Mouse (Mus musculus) kidney, embryonic 14.5 days (tissue): ENCODE results near the gene Alox12b. TPM values are rescaled to one million over a fixed set of nuclear protein-coding genes. Genes with fewer than 3 reads are reported as not detected.

Experiments
- ATAC-seq: fragments of 200-750 bp; cut with Nextera tagmentation; 2 replicates; pipeline ENCODE4 v1.8.0; 2017; ENCODE audit warnings: moderate number of reproducible peaks, mild to moderate bottlenecking, moderate TSS enrichment, moderate library complexity; ENCODE audit not compliant: low FRiP score, low TSS enrichment
- H3K27ac ChIP-seq: fragments of 300-500 bp; sonication (generic); 2 replicates; pipeline ENCODE4 v1.5.1; 2014; ENCODE audit warnings: low read depth, mild to moderate bottlenecking, low read length, moderate library complexity, mixed read lengths
- H3K27me3 ChIP-seq: fragments of 300-500 bp; sonication (generic); 2 replicates; pipeline ENCODE4 v1.6.1; 2014; ENCODE audit warnings: mild to moderate bottlenecking, low read length; ENCODE audit not compliant: control insufficient read depth, insufficient read depth
- H3K36me3 ChIP-seq: fragments of 300-500 bp; sonication (generic); 2 replicates; pipeline ENCODE4 v1.6.1; 2014; ENCODE audit warnings: low read length, mixed read lengths; ENCODE audit not compliant: control insufficient read depth, insufficient read depth
- H3K4me1 ChIP-seq: fragments of 300-500 bp; sonication (generic); 2 replicates; pipeline ENCODE4 v1.6.1; 2014; ENCODE audit warnings: low read length, mixed read lengths; ENCODE audit not compliant: control insufficient read depth, insufficient read depth
- H3K4me2 ChIP-seq: fragments of 300-500 bp; sonication (generic); replicated peaks from 2 replicates; pipeline ENCODE4 v1.6.1; 2014; ENCODE audit warnings: low read depth, mild to moderate bottlenecking, low read length
- H3K4me3 ChIP-seq: fragments of 300-500 bp; sonication (generic); 2 replicates; pipeline ENCODE4 v1.5.1; 2014; ENCODE audit warnings: mild to moderate bottlenecking, low read length
- H3K9ac ChIP-seq: fragments of 300-500 bp; sonication (generic); 2 replicates; pipeline ENCODE4 v1.6.1; 2014; ENCODE audit warnings: low read depth, mild to moderate bottlenecking, low read length, moderate library complexity
- H3K9me3 ChIP-seq: fragments of 300-500 bp; sonication (generic); 2 replicates; pipeline ENCODE4 v1.6.1; 2016; ENCODE audit warnings: low read length; ENCODE audit not compliant: control insufficient read depth
- WGBS: fragments of 180-500 bp; shearing (Covaris S2); extraction: QIAGEN DNeasy Blood & Tissue Kit; methylation state at CpG from one replicate; pipeline ENCODE4 v1.1.7; 2014; 5-methylcytosine and 5-hydroxymethylcytosine counted together
- polyA plus RNA-seq: library from polyadenylated mRNA; unstranded; fragments of >200 nt; fragmentation: Nextera tagmentation; extraction: Ambion mirVana; gene quantifications from 2 replicates; pipeline ENCODE4 v1.2.1, GENCODE M21; 2014

Gene Alox12b
- polyA plus RNA-seq, 1 experiment from 2014 or later: 0.28 TPM

GRCm38 (mm10) chr11:69197743-69198142, 41.0 kb downstream of the Alox12b start, which contains the start of gene Alox8:
Alox8 (minus strand) TSS chr11:69197843.
- H3K27me3 ChIP-seq: peaks cover 29% of the 10 kb centered on the region
- peak within 1 kb of the TSS; percentile 24; the same call in 1 of the 2 replicates for H3K4me3 ChIP-seq
- H3K4me2 ChIP-seq: peak within 1 kb of the TSS; percentile 33
- H3K4me1 ChIP-seq: no peaks in the 10 kb centered on the region
- no peak for ATAC-seq
- no peaks in the 10 kb centered on the region for H3K36me3 ChIP-seq
- WGBS: 27% methylated on average over 6 of the region's 6 CpGs
- peak within 1 kb of the TSS; percentile 23; the same call in 1 of the 2 replicates for H3K9ac ChIP-seq
- no peak within 1 kb of the TSS for H3K27ac ChIP-seq
- H3K9me3 ChIP-seq: no peaks in the 10 kb centered on the region

GRCm38 (mm10) chr11:69199251-69199650, 42.5 kb downstream of the Alox12b start:
- no peaks in the 10 kb centered on the region for H3K4me1 ChIP-seq
- H3K9me3 ChIP-seq: no peaks in the 10 kb centered on the region
- H3K4me2 ChIP-seq: no peak overlapping the region
- H3K4me3 ChIP-seq: no peak overlapping the region
- no peak overlapping the region for H3K27ac ChIP-seq
- WGBS: 94% methylated on average over 1 of the region's 1 CpGs
- H3K36me3 ChIP-seq: no peaks in the 10 kb centered on the region
- ATAC-seq: no peak
- no peak overlapping the region for H3K9ac ChIP-seq
- peaks cover 29% of the 10 kb centered on the region for H3K27me3 ChIP-seq

- ATAC-seq: no peak
- H3K27me3 ChIP-seq: peaks cover 29% of the 10 kb centered on the region
Observed at GRCm38 (mm10) chr11:69200231-69200630, 43.4 kb downstream of the Alox12b start.

DNA sequence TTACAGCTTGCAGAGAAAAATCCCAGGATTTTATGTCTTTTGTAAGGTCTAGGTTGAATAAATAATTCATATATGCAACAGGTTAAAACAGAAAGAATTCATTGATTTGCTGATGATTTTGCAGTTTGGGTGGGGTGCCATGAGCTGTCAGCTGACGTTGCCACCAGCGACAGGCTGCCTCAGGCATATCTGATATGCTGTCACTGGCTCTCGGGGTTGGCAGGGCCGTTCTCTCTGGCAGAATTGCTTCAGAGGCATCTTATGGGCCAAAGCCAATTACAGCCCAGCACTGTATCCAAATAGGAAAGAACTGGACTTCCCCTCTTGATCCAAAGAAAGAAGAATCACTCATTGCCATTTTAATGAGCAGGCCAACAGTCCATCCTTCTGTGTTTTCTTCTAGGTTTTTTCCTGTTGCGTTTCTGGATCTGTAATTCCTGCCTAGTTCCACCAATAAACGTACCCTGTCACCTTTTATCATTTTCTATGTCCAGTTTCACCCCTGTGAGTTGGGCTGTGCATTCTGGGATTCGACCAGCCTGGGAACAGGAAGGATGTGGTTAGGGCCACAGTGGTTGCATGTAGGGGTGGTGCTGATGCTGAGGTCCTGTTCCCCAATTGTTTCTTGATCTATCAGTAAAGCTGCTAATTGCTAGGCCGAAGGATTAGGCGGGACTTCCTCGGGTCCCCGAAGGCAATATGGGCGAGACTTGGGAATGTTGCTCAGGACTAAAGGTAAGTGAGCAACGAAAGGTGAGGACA, 45.9 kb downstream of the Alox12b start:
- WGBS: 80% methylated on average over 13 of the region's 13 CpGs
- no peaks in the 10 kb centered on the region for H3K9me3 ChIP-seq
- no peak overlapping the region for H3K4me2 ChIP-seq
- H3K4me3 ChIP-seq: no peak overlapping the region
- no peak for ATAC-seq
- H3K9ac ChIP-seq: no peak overlapping the region
- H3K27me3 ChIP-seq: peaks cover 7% of the 10 kb centered on the region
- no peaks in the 10 kb centered on the region for H3K36me3 ChIP-seq
- no peaks in the 10 kb centered on the region for H3K4me1 ChIP-seq
- no peak overlapping the region for H3K27ac ChIP-seq

More at GRCm38 (mm10) chr11:69200231-69200630, 43.4 kb downstream of the Alox12b start:
- H3K9me3 ChIP-seq: no peaks in the 10 kb centered on the region
- H3K4me3 ChIP-seq: no peak overlapping the region
- no peaks in the 10 kb centered on the region for H3K36me3 ChIP-seq
- no peak overlapping the region for H3K9ac ChIP-seq
- 67% methylated on average over 6 of the region's 6 CpGs for WGBS
- no peak overlapping the region for H3K27ac ChIP-seq
- H3K4me2 ChIP-seq: no peak overlapping the region
- no peaks in the 10 kb centered on the region for H3K4me1 ChIP-seq

- Histone ChIP-seq H3K4me2 (peak overlapping the region; percentile 28; the same call in 1 of the 2 replicates), H3K4me1 (no peaks in the 10 kb centered on the region), H3K27ac (no peak overlapping the region), H3K4me3 (peak overlapping the region; percentile 17; the same call in 1 of the 2 replicates), H3K36me3 (no peaks in the 10 kb centered on the region), H3K9ac (0 out of 2 replicates have a peak overlapping the region, but pooled peaks have one; percentile 28), H3K9me3 (no peaks in the 10 kb centered on the region), H3K27me3 (no peaks in the 10 kb centered on the region)
- WGBS: 11% methylated on average over 2 of the region's 2 CpGs
- ATAC-seq: no peak
Observed at GRCm38 (mm10) chr11:69211431-69211830, 54.6 kb downstream of the Alox12b start.

DNA sequence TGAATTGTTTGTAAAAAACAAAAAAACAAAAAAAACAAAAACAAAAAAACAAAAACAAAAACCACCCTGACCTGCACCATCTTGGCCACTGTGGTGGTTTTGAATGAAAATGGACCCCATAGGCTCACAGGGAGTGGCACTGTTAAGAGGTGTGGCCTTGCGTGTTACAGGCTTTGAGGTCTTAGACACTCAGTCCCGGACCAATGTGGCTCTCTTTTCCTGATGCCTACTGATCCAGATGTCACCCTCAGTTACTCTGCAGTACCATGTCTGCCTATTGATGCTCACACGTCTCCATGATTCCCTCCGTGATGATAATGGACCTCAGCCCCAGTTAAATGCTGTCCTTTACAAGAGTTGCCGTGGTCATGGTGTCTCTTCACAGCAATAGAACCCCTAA, 60.6 kb downstream of the Alox12b start:
- 87% methylated on average over 5 of the region's 5 CpGs for WGBS
- no peak overlapping the region for H3K4me3 ChIP-seq
- no peak overlapping the region for H3K9ac ChIP-seq
- no peak overlapping the region for H3K27ac ChIP-seq
- no peaks in the 10 kb centered on the region for H3K27me3 ChIP-seq
- H3K9me3 ChIP-seq: no peaks in the 10 kb centered on the region
- no peak overlapping the region for H3K4me2 ChIP-seq
- no peaks in the 10 kb centered on the region for H3K36me3 ChIP-seq
- no peak for ATAC-seq
- no peaks in the 10 kb centered on the region for H3K4me1 ChIP-seq

DNA sequence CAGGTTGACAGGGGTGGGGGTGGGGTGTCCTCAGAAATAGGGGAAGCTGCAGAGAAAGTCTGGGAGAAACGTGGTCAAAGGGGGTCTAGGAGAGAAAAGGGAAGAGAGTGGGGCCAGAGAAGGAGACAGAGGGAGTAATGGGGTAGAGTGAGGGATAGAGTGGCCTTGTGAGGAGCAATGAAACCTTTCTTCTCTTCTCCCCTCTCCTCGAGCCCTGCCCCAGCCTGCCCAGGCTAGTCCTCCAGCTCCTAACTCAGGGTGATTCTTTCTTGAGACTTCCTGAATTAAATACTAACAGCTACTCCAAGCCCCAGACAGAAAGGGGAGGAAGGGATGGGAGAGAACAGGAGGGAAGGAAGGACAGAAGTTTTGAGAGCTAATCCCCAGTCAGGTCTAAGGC, 61.9 kb downstream of the Alox12b start:
- no peak overlapping the region for H3K9ac ChIP-seq
- WGBS: 76% methylated on average over 2 of the region's 2 CpGs
- no peaks in the 10 kb centered on the region for H3K4me1 ChIP-seq
- no peaks in the 10 kb centered on the region for H3K27me3 ChIP-seq
- no peak overlapping the region for H3K4me3 ChIP-seq
- ATAC-seq: no peak
- no peaks in the 10 kb centered on the region for H3K9me3 ChIP-seq
- no peaks in the 10 kb centered on the region for H3K36me3 ChIP-seq
- H3K4me2 ChIP-seq: no peak overlapping the region
- no peak overlapping the region for H3K27ac ChIP-seq

Other genes with a start within 250 kb of the Alox12b start
- gene Odf4, start 229.9 kb upstream of the Alox12b start, polyA plus RNA-seq: not detected in 2 replicates
- gene Arhgef15, start 199.5 kb upstream of the Alox12b start, polyA plus RNA-seq: 10.2 and 15.9 TPM in 2 replicates
- 3.4 and 4.5 TPM in 2 replicates for gene Slc25a35, start 188.9 kb upstream of the Alox12b start, polyA plus RNA-seq
- gene Rangrf, start 181.8 kb upstream of the Alox12b start, polyA plus RNA-seq: 68.7 and 95.2 TPM in 2 replicates
- gene Pfas, start 148.5 kb upstream of the Alox12b start, polyA plus RNA-seq: 33.7 and 47.7 TPM in 2 replicates
- 44.2 and 62.3 TPM in 2 replicates for gene Ctc1, start 141.1 kb upstream of the Alox12b start, polyA plus RNA-seq
- gene Aurkb, start 111.3 kb upstream of the Alox12b start, polyA plus RNA-seq: 145 and 155 TPM in 2 replicates
- 6.6 and 7.5 TPM in 2 replicates for gene Borcs6, start 97.3 kb upstream of the Alox12b start, polyA plus RNA-seq
- gene Tmem107, start 86.2 kb upstream of the Alox12b start, polyA plus RNA-seq: 62.2 and 73.8 TPM in 2 replicates
- gene Vamp2, start 68.5 kb upstream of the Alox12b start, polyA plus RNA-seq: 57.5 and 86.5 TPM in 2 replicates
- 6.1 and 8.9 TPM in 2 replicates for gene Per1, start 61.8 kb upstream of the Alox12b start, polyA plus RNA-seq
- gene Hes7, start 36.6 kb upstream of the Alox12b start, polyA plus RNA-seq: 0.23 and 0.41 TPM in 2 replicates
- 0.11 and 0.43 TPM in 2 replicates for gene 9130213A22Rik, start 34.4 kb upstream of the Alox12b start, polyA plus RNA-seq
- 0.54 and 1.1 TPM in 2 replicates for gene Aloxe3, start 31.1 kb upstream of the Alox12b start, polyA plus RNA-seq
- gene Alox8, start 40.9 kb downstream of the Alox12b start, polyA plus RNA-seq: 0.24 and 0.36 TPM in 2 replicates
- gene Gucy2e, start 80.0 kb downstream of the Alox12b start, polyA plus RNA-seq: 0.07 and 0.11 TPM in 2 replicates
- gene Cntrob, start 166.8 kb downstream of the Alox12b start, polyA plus RNA-seq: 18.4 and 20.1 TPM in 2 replicates
- 175 and 217 TPM in 2 replicates for gene Trappc1, start 167.0 kb downstream of the Alox12b start, polyA plus RNA-seq
- 1.4 and 3.2 TPM in 2 replicates for gene Kcnab3, start 169.3 kb downstream of the Alox12b start, polyA plus RNA-seq
- gene Rnf227, start 183.5 kb downstream of the Alox12b start, polyA plus RNA-seq: 16.4 and 17.6 TPM in 2 replicates
- gene Chd3, start 212.4 kb downstream of the Alox12b start, polyA plus RNA-seq: 56.7 and 59.7 TPM in 2 replicates
- 172 and 221 TPM in 2 replicates for gene Naa38, start 238.5 kb downstream of the Alox12b start, polyA plus RNA-seq
- gene Cyb5d1, start 238.6 kb downstream of the Alox12b start, polyA plus RNA-seq: 11.1 and 23.9 TPM in 2 replicates
- gene Tmem88, start 241.2 kb downstream of the Alox12b start, polyA plus RNA-seq: 36.8 and 39.6 TPM in 2 replicates